Mouse (Mus musculus) erythroblast, embryonic 14.5 days (primary cell): Measurements from ENCODE around the gene Siah1a.

Experiments used
- GATA1 ChIP-seq: IDR thresholded peaks from 2 replicates; pipeline ENCODE4 v1.6.1; 2012; ENCODE audit warnings: low read length, inconsistent platforms, mixed read lengths
- TAL1 ChIP-seq: IDR thresholded peaks from 3 replicates; pipeline ENCODE4 v1.6.1; 2012; ENCODE audit warnings: low read length, inconsistent platforms, mixed read lengths

GRCm38 (mm10) chr8:86749842-86750241, 4.1 kb upstream of the Siah1a start:
- no peak for TF ChIP-seq TAL1
- no peak for TF ChIP-seq GATA1
